Mouse (Mus musculus) forebrain, embryonic 12.5 days (tissue): ENCODE results near the gene Gpha2. TPM values are rescaled to one million over a fixed set of nuclear protein-coding genes. Genes with fewer than 3 reads are reported as not detected.

Source experiments
- microRNA counts: library from miRNA; unstranded; fragments of <30 nt; microRNA quantifications from one replicate; lab custom pipeline; 2017
- microRNA-seq: library from miRNA; unstranded; fragments of <30 nt; microRNA quantifications from one replicate; pipeline ENCODE4, GENCODE M21; 2017
- polyA plus RNA-seq: library from polyadenylated mRNA; unstranded; fragments of >200 nt; fragmentation: Nextera tagmentation; extraction: Ambion mirVana; gene quantifications from 2 replicates; pipeline ENCODE4 v1.2.1, GENCODE M21; 2016

Gene Gpha2
- polyA plus RNA-seq, 1 experiment from 2014 or later, result 0.91 TPM

MicroRNAs within 50 kb of the gene (microRNA counts, 519-probe panel; counts per million panel counts)
- microRNA mmu-miR-192 (lab: Ali Mortazavi, UCI), result not detected

Small RNA genes within 50 kb of the gene (microRNA-seq; reads per million reads assigned to microRNA genes)
- gene Mir192 (97.8 reads per million, percentile 48 among the genes with 10 or more reads in this experiment), gene Mir194-2 (85.9 reads per million, percentile 47 among the genes with 10 or more reads in this experiment)

Other genes with a start within 250 kb of the Gpha2 start
- gene Slc22a20, start 240.2 kb upstream of the Gpha2 start, polyA plus RNA-seq, result not detected in 2 replicates
- 2.0 and 3.2 TPM in 2 replicates for gene Capn1, start 210.5 kb upstream of the Gpha2 start, polyA plus RNA-seq
- 26.4 and 31.3 TPM in 2 replicates for gene Syvn1, start 179.8 kb upstream of the Gpha2 start, polyA plus RNA-seq
- 74.7 and 76.7 TPM in 2 replicates for gene Mrpl49, start 168.6 kb upstream of the Gpha2 start, polyA plus RNA-seq
- 652 and 668 TPM in 2 replicates for gene Fau, start 168.5 kb upstream of the Gpha2 start, polyA plus RNA-seq
- 30.8 and 35.4 TPM in 2 replicates for gene Znhit2, start 165.2 kb upstream of the Gpha2 start, polyA plus RNA-seq
- 31.7 and 32.8 TPM in 2 replicates for gene Tm7sf2, start 158.0 kb upstream of the Gpha2 start, polyA plus RNA-seq
- 66.0 and 70.8 TPM in 2 replicates for gene Vps51, start 149.1 kb upstream of the Gpha2 start, polyA plus RNA-seq
- gene Tmem262, start 146.3 kb upstream of the Gpha2 start, polyA plus RNA-seq, result not detected in 2 replicates
- 2.0 and 2.4 TPM in 2 replicates for gene Gm28374, start 144.1 kb upstream of the Gpha2 start, polyA plus RNA-seq
- gene Zfpl1, start 141.4 kb upstream of the Gpha2 start, polyA plus RNA-seq, result 66.1 and 74.9 TPM in 2 replicates
- 54.5 and 57.4 TPM in 2 replicates for gene Cdca5, start 141.4 kb upstream of the Gpha2 start, polyA plus RNA-seq
- gene AC131692.1, start 132.0 kb upstream of the Gpha2 start, polyA plus RNA-seq, result 0.42 and 0.62 TPM in 2 replicates
- gene Naaladl1, start 120.6 kb upstream of the Gpha2 start, polyA plus RNA-seq, result 0.81 and 1.2 TPM in 2 replicates
- gene Sac3d1, start 107.7 kb upstream of the Gpha2 start, polyA plus RNA-seq, result 55.2 and 56.6 TPM in 2 replicates
- gene Snx15, start 98.1 kb upstream of the Gpha2 start, polyA plus RNA-seq, result 24.6 and 26.0 TPM in 2 replicates
- not detected in 2 replicates for gene Batf2, start 85.4 kb upstream of the Gpha2 start, polyA plus RNA-seq
- 77.4 and 80.5 TPM in 2 replicates for gene Arl2, start 84.8 kb upstream of the Gpha2 start, polyA plus RNA-seq
- gene Majin, start 42.0 kb upstream of the Gpha2 start, polyA plus RNA-seq, result not detected in 2 replicates
- gene Ppp2r5b, start 9.5 kb downstream of the Gpha2 start, polyA plus RNA-seq, result 51.8 and 52.4 TPM in 2 replicates
- gene Atg2a, start 15.3 kb downstream of the Gpha2 start, polyA plus RNA-seq, result 12.0 and 14.2 TPM in 2 replicates
- 86.6 and 89.0 TPM in 2 replicates for gene Ehd1, start 50.3 kb downstream of the Gpha2 start, polyA plus RNA-seq
- 0.36 and 0.38 TPM in 2 replicates for gene Cdc42bpg, start 80.1 kb downstream of the Gpha2 start, polyA plus RNA-seq
- 97.1 and 107 TPM in 2 replicates for gene Men1, start 108.6 kb downstream of the Gpha2 start, polyA plus RNA-seq
- 14.4 and 15.1 TPM in 2 replicates for gene Map4k2, start 114.8 kb downstream of the Gpha2 start, polyA plus RNA-seq
- gene Sf1, start 137.3 kb downstream of the Gpha2 start, polyA plus RNA-seq, result 204 and 221 TPM in 2 replicates
- 0.78 and 1.5 TPM in 2 replicates for gene Pygm, start 158.0 kb downstream of the Gpha2 start, polyA plus RNA-seq
- gene Rasgrp2, start 173.0 kb downstream of the Gpha2 start, polyA plus RNA-seq, result 13.1 and 15.1 TPM in 2 replicates
- gene Nrxn2, start 192.4 kb downstream of the Gpha2 start, polyA plus RNA-seq, result 17.1 and 17.6 TPM in 2 replicates